In the genomic region with DNA sequence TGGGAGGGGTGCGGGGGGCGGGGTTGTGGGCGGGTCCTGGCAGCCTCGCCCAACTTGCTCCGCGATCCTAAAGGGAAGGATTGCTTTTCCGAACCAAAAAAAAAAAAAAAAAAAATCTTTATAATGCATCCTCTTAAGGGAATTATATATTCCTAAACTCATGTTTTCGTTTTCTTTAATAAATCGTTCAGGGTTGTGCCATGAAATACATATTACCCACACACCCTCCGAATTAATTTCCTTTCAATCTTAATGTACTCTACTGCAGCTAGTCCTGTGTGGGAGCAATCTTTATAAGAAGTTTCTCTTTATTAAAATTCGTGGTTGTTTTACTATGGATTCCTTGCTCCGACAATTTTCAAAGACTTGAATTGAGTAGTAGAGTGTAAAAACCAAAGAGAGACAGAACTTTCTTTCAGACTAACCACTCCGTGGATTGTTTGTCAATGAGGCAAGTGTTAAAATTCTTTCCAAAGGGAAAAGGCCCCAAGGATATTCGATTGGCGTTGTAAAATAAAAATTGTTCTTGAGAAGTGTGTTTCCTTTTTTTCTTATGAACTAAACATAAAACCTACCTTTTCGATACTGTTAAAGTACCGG, we compare ENCODE assay signal across 8 mouse cellular contexts.
DNase-seq lines count a peak whose midpoint lies in the region; ATAC-seq and TF ChIP-seq lines count a peak whose summit lies in the region.

No protein-coding gene starts in this region.

- H3K27me3 ChIP-seq in heart, embryonic 13.5 days (replicated peaks): peaks cover 74% of the 10 kb centered on the region
- peaks cover 48% of the 10 kb centered on the region for H3K27me3 ChIP-seq in neural tube, embryonic 12.5 days (replicated peaks)
- H3K27me3 ChIP-seq in limb, embryonic 11.5 days (ENCODE audit: control insufficient read depth, insufficient read depth, low read length): no peaks in the 10 kb centered on the region

- peaks cover 14% of the 10 kb centered on the region for H3K4me1 ChIP-seq in heart, embryonic 13.5 days
- H3K4me1 ChIP-seq in neural tube, embryonic 12.5 days: peaks cover 11% of the 10 kb centered on the region
- peaks cover 19% of the 10 kb centered on the region for H3K4me1 ChIP-seq in limb, embryonic 11.5 days (ENCODE audit: control insufficient read depth, insufficient read depth, low read length)
- no peaks in the 10 kb centered on the region for H3K4me1 ChIP-seq in lung, adult 2 months (ENCODE audit: control insufficient read depth, insufficient read depth, low read length)

- H3K4me2 ChIP-seq in heart, embryonic 13.5 days: peak overlapping the region; percentile 57
- peak overlapping the region; percentile 14; the same call in 1 of the 2 replicates for H3K4me2 ChIP-seq in neural tube, embryonic 12.5 days (replicated peaks)
- H3K4me2 ChIP-seq in limb, embryonic 11.5 days (ENCODE audit: low read depth, severe bottlenecking): peak overlapping the region; percentile 32

- ATAC-seq in heart, embryonic 13.5 days (ENCODE audit: extremely low read depth, insufficient number of reproducible peaks, low FRiP score, low TSS enrichment): no peak
- ATAC-seq in neural tube, embryonic 12.5 days (ENCODE audit: low FRiP score, low read depth): 0 out of 2 replicates have a peak, but pooled peaks have one; percentile 18
- no peak for ATAC-seq in limb, embryonic 11.5 days (ENCODE audit: insufficient number of reproducible peaks, low FRiP score, low TSS enrichment, low read depth)
- no peak for ATAC-seq in inflammation-experienced regulatory T-cells, adult 6 months

- WGBS in heart, embryonic 13.5 days: 2% methylated on average over 17 of the region's 17 CpGs
- WGBS in neural tube, embryonic 12.5 days: 2% methylated on average over 17 of the region's 17 CpGs
- 1% methylated on average over 17 of the region's 17 CpGs for WGBS in limb, embryonic 11.5 days
- 4% methylated on average over 17 of the region's 17 CpGs for WGBS in lung, adult 2 months

- H3K36me3 ChIP-seq in heart, embryonic 13.5 days: no peaks in the 10 kb centered on the region
- H3K36me3 ChIP-seq in neural tube, embryonic 12.5 days: no peaks in the 10 kb centered on the region
- H3K36me3 ChIP-seq in limb, embryonic 11.5 days (ENCODE audit: control insufficient read depth, insufficient read depth, low read length): no peaks in the 10 kb centered on the region

- H3K9ac ChIP-seq in heart, embryonic 13.5 days: no peak overlapping the region
- H3K9ac ChIP-seq in neural tube, embryonic 12.5 days: no peak overlapping the region
- peak overlapping the region; percentile 37; the same call in 1 of the 2 replicates for H3K9ac ChIP-seq in limb, embryonic 11.5 days (ENCODE audit: low read length)

- TF ChIP-seq POLR2A in lung, adult 2 months (IDR thresholded peaks at IDR 0.05; ENCODE audit: borderline replicate concordance, extremely low read depth, low read depth, low read length): no peak

- TF ChIP-seq CTCF in lung, adult 2 months (IDR thresholded peaks at IDR 0.05; ENCODE audit: insufficient read depth, low read length): no peak

- H3K27ac ChIP-seq in heart, embryonic 13.5 days (replicated peaks): no peak overlapping the region
- no peak overlapping the region for H3K27ac ChIP-seq in neural tube, embryonic 12.5 days
- H3K27ac ChIP-seq in limb, embryonic 11.5 days (replicated peaks; ENCODE audit: low read depth, low read length): peak overlapping the region; percentile 60; the same call in 1 of the 2 replicates

- H3K4me3 ChIP-seq in heart, embryonic 13.5 days: peak overlapping the region; percentile 18; the same call in 1 of the 2 replicates
- no peak overlapping the region for H3K4me3 ChIP-seq in neural tube, embryonic 12.5 days
- H3K4me3 ChIP-seq in limb, embryonic 11.5 days (ENCODE audit: low read depth, low read length): peak overlapping the region; percentile 9; the same call in 1 of the 2 replicates
- no peak overlapping the region for H3K4me3 ChIP-seq in lung, adult 2 months (replicated peaks; ENCODE audit: extremely low read depth, low read depth, low read length)

- no peaks in the 10 kb centered on the region for H3K9me3 ChIP-seq in heart, embryonic 13.5 days
- no peaks in the 10 kb centered on the region for H3K9me3 ChIP-seq in neural tube, embryonic 12.5 days
- H3K9me3 ChIP-seq in limb, embryonic 11.5 days (ENCODE audit: control insufficient read depth, low read length): no peaks in the 10 kb centered on the region

- no peak for DNase-seq in heart, adult 9 months (ENCODE audit: low spot score in 2 of 2)
- DNase-seq in neural tube, embryonic 10.5 days (ENCODE audit: extremely low spot score, low spot score): no peak
- DNase-seq in limb, embryonic 11.5 days (ENCODE audit: low spot score): no peak
- DNase-seq in T-cell, adult 2 months (ENCODE audit: low spot score): no peak
- no peak for DNase-seq in lung, adult 2 months

Comparison
In these comparisons a context has a peak if more than half of its experiments do, and no peak if none do; other contexts are left out.
1. H3K4me3 ChIP-seq: peak in heart, embryonic 13.5 days (single experiment) and limb, embryonic 11.5 days (single experiment); none in neural tube, embryonic 12.5 days (single experiment) and lung, adult 2 months (single experiment).
2. Peak in every context shown above with its lines, with median percentiles within 50 percentile points of each other: H3K4me2 ChIP-seq.